Mouse (Mus musculus) G1E (cell line): Measurements from ENCODE around the gene Fbxl18.

Experiments used
- CTCF ChIP-seq: IDR thresholded peaks from 2 replicates; pipeline ENCODE4 v1.5.1; 2012; ENCODE audit warnings: low read depth, low read length, inconsistent platforms, mixed read lengths
- GATA2 ChIP-seq: IDR thresholded peaks from 2 replicates; pipeline ENCODE4 v1.6.1; 2012; ENCODE audit warnings: low read depth, low read length, inconsistent platforms, borderline replicate concordance

DNA sequence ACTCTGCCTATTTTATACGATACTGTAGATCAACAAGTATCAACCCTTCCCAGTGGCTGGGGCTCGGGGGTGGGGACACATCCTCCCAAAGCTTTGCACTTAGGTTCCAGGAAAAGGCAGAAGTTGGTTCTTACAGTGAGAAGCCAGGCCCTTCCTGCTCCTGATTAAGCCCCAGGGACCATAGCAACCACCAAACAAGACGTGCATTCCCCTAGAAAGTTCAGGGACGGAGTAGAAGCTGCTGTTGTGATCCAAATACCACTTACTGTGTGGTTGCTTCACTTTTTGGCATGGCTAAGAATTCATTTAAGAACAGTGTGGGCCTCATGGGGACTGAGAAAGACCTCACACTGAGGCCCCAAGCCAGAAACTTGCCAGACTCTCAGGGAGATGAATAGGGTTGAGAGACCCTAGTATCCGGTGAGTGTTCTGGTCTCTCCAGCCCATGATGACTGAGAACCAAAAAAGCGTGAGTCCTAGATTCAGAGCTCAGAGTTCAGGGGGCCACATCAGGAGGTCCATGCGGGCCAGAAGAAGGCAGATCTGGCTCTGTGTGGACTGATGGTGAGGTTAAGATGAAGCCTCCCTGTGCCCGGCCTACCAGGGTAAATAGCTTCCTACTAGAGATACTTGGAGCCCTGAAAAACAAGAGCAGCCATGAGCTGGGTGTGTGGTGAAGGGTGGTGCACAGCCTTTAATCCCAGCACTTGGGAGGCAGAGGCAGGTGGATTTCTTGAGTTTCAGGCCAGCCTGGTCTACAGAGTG lies 53.7 kb downstream of the Fbxl18 start:
- TF ChIP-seq CTCF = no peak
- TF ChIP-seq GATA2 = no peak
